Mouse (Mus musculus) myocyte (in vitro differentiated cells): Measurements from ENCODE around the gene Rnf115.

ENCODE experiments used
- CEBPB ChIP-seq: IDR thresholded peaks from 2 replicates; pipeline ENCODE4 v1.6.1; 2011; ENCODE audit warnings: mild to moderate bottlenecking, moderate library complexity; ENCODE audit not compliant: poor library complexity, insufficient read depth, severe bottlenecking
- E2F4 ChIP-seq: IDR thresholded peaks from one replicate; pipeline ENCODE4 v1.6.1; 2011; ENCODE audit warnings: mild to moderate bottlenecking, control low read depth, moderate library complexity; ENCODE audit not compliant: insufficient read depth
- MAX ChIP-seq: IDR thresholded peaks from one replicate; pipeline ENCODE4 v1.6.1; 2011; ENCODE audit warnings: low read depth, mild to moderate bottlenecking, control low read depth
- MYOG ChIP-seq, 3 experiments: IDR thresholded peaks; one replicate each; pipeline ENCODE4 v1.6.1; 2011; ENCODE audit warnings: control low read depth in 2 of 3, low read depth in 2 of 3, mild to moderate bottlenecking in 2 of 3; ENCODE audit not compliant: insufficient read length in 2 of 3, control insufficient read depth in 1 of 3, insufficient read depth in 1 of 3
- POLR2A ChIP-seq: IDR thresholded peaks from one replicate; pipeline ENCODE4 v1.6.1; 2011; ENCODE audit warnings: low read depth, mild to moderate bottlenecking, control low read depth, moderate library complexity; ENCODE audit not compliant: insufficient read length
- POLR2AphosphoS2 ChIP-seq: IDR thresholded peaks from one replicate; pipeline ENCODE4 v1.6.1; 2011; ENCODE audit warnings: low read depth, control low read depth; ENCODE audit not compliant: insufficient read length
- TCF12 ChIP-seq: IDR thresholded peaks from one replicate; pipeline ENCODE4 v1.6.1; 2011; ENCODE audit warnings: mild to moderate bottlenecking, control low read depth; ENCODE audit not compliant: poor library complexity, insufficient read depth, severe bottlenecking
- USF1 ChIP-seq: IDR thresholded peaks from one replicate; pipeline ENCODE4 v1.6.1; 2011; ENCODE audit warnings: low read depth, mild to moderate bottlenecking, control low read depth, moderate library complexity

GRCm38 (mm10) chr3:96782236-96782635 is 54.8 kb downstream of the Rnf115 start:
- TF ChIP-seq POLR2A: no peak
- TF ChIP-seq TCF12: no peak
- no peak for TF ChIP-seq POLR2AphosphoS2
- no peak for TF ChIP-seq MYOG (IDR thresholded peaks at IDR 0.05; ENCODE audit: control insufficient read depth in 1 of 3, insufficient read depth in 1 of 3, insufficient read length in 2 of 3, low read depth in 2 of 3)
- TF ChIP-seq CEBPB: no peak
- TF ChIP-seq MAX: no peak
- TF ChIP-seq E2F4: no peak
- no peak for TF ChIP-seq USF1
